Mouse (Mus musculus): ENCODE measurements around the gene Omp. TPM values are rescaled to one million over a fixed set of nuclear protein-coding genes. Genes with fewer than 3 reads are reported as not detected.

The Omp gene
- polyA plus RNA-seq, 1 experiment from 2014 or later: 0.19 TPM

GRCm38 (mm10) chr7:98178560-98179231 lies 33.4 kb upstream of the Omp start:
- ATAC-seq (ENCODE audit: insufficient number of reproducible peaks, insufficient read depth, low FRiP score, low TSS enrichment, low read depth): 0 out of 2 replicates have a peak, but pooled peaks have one; percentile 6
- Histone ChIP-seq H3K4me2 (peak overlapping the region; percentile 81), H3K9me3 (no peaks in the 10 kb centered on the region), H3K4me3 (replicated peaks) (peak overlapping the region; percentile 78), H3K27me3 (peaks cover 11% of the 10 kb centered on the region), H3K36me3 (no peaks in the 10 kb centered on the region), H3K4me1 (replicated peaks) (peaks cover 14% of the 10 kb centered on the region), H3K27ac (no peak overlapping the region), H3K9ac (replicated peaks) (peak overlapping the region; percentile 50)
- WGBS: 83% methylated on average over 5 of the region's 5 CpGs

- H3K9ac ChIP-seq (replicated peaks): peak within 1 kb of the TSS; percentile 62
- peaks cover 18% of the 10 kb centered on the region for H3K4me1 ChIP-seq (replicated peaks)
- peak within 1 kb of the TSS; percentile 78 for H3K4me3 ChIP-seq (replicated peaks)
- 0 out of 2 replicates have a peak within 1 kb of the TSS, but pooled peaks have one; percentile 23 for H3K27ac ChIP-seq
- peak; percentile 76 for ATAC-seq (ENCODE audit: insufficient number of reproducible peaks, insufficient read depth, low FRiP score, low TSS enrichment, low read depth)
- no peaks in the 10 kb centered on the region for H3K9me3 ChIP-seq
- H3K36me3 ChIP-seq: no peaks in the 10 kb centered on the region
- peak within 1 kb of the TSS; percentile 81 for H3K4me2 ChIP-seq
- peaks cover 11% of the 10 kb centered on the region for H3K27me3 ChIP-seq
- WGBS: 1% methylated on average over 39 of the region's 44 CpGs
These were observed 32.7 kb upstream of the Omp start, which contains the start of gene Capn5 for GRCm38 (mm10) chr7:98177929-98178559. Gene Capn5, minus strand, starts transcription at chr7:98178274.

- Histone ChIP-seq H3K4me3 (replicated peaks) (peak overlapping the region; percentile 78), H3K9ac (replicated peaks) (peak overlapping the region; percentile 62), H3K27me3 (peaks cover 11% of the 10 kb centered on the region), H3K36me3 (no peaks in the 10 kb centered on the region), H3K4me1 (replicated peaks) (peaks cover 19% of the 10 kb centered on the region), H3K9me3 (no peaks in the 10 kb centered on the region), H3K4me2 (peak overlapping the region; percentile 81), H3K27ac (0 out of 2 replicates have a peak overlapping the region, but pooled peaks have one; percentile 23)
- peak; percentile 49 for ATAC-seq (ENCODE audit: insufficient number of reproducible peaks, insufficient read depth, low FRiP score, low TSS enrichment, low read depth)
- 5% methylated on average over 9 of the region's 9 CpGs for WGBS
These were observed 32.2 kb upstream of the Omp start for GRCm38 (mm10) chr7:98177566-98177928.

GRCm38 (mm10) chr7:98177071-98177485 lies 31.8 kb upstream of the Omp start:
- peaks cover 19% of the 10 kb centered on the region for H3K4me1 ChIP-seq (replicated peaks)
- no peaks in the 10 kb centered on the region for H3K9me3 ChIP-seq
- peak overlapping the region; percentile 81 for H3K4me2 ChIP-seq
- H3K36me3 ChIP-seq: no peaks in the 10 kb centered on the region
- WGBS: 61% methylated on average over 2 of the region's 2 CpGs
- H3K9ac ChIP-seq (replicated peaks): 0 out of 2 replicates have a peak overlapping the region, but pooled peaks have one; percentile 62
- ATAC-seq (ENCODE audit: insufficient number of reproducible peaks, insufficient read depth, low FRiP score, low TSS enrichment, low read depth): no peak
- peak overlapping the region; percentile 78 for H3K4me3 ChIP-seq (replicated peaks)
- peaks cover 11% of the 10 kb centered on the region for H3K27me3 ChIP-seq
- no peak overlapping the region for H3K27ac ChIP-seq

- Histone ChIP-seq H3K4me2 (0 out of 2 replicates have a peak overlapping the region, but pooled peaks have one; percentile 81), H3K4me1 (replicated peaks) (peaks cover 23% of the 10 kb centered on the region), H3K9ac (replicated peaks) (no peak overlapping the region), H3K27ac (no peak overlapping the region), H3K4me3 (replicated peaks) (0 out of 2 replicates have a peak overlapping the region, but pooled peaks have one; percentile 78), H3K27me3 (peaks cover 11% of the 10 kb centered on the region), H3K36me3 (no peaks in the 10 kb centered on the region), H3K9me3 (no peaks in the 10 kb centered on the region)
- WGBS: 71% methylated on average over 8 of the region's 8 CpGs
- no peak for ATAC-seq (ENCODE audit: insufficient number of reproducible peaks, insufficient read depth, low FRiP score, low TSS enrichment, low read depth)
These were observed 31.2 kb upstream of the Omp start for GRCm38 (mm10) chr7:98176322-98177070.

- no peak overlapping the region for H3K27ac ChIP-seq
These were observed 29.8 kb upstream of the Omp start for GRCm38 (mm10) chr7:98174883-98175755.

GRCm38 (mm10) chr7:98173408-98173807 lies 28.1 kb upstream of the Omp start:
- Histone ChIP-seq H3K36me3 (no peaks in the 10 kb centered on the region), H3K9me3 (no peaks in the 10 kb centered on the region), H3K4me1 (replicated peaks) (peaks cover 29% of the 10 kb centered on the region), H3K4me2 (no peak overlapping the region), H3K27me3 (peaks cover 11% of the 10 kb centered on the region), H3K4me3 (replicated peaks) (no peak overlapping the region), H3K9ac (replicated peaks) (no peak overlapping the region), H3K27ac (no peak overlapping the region)
- ATAC-seq (ENCODE audit: insufficient number of reproducible peaks, insufficient read depth, low FRiP score, low TSS enrichment, low read depth): no peak
- 65% methylated on average over 4 of the region's 4 CpGs for WGBS

More at GRCm38 (mm10) chr7:98174883-98175755, 29.8 kb upstream of the Omp start:
- no peak for ATAC-seq (ENCODE audit: insufficient number of reproducible peaks, insufficient read depth, low FRiP score, low TSS enrichment, low read depth)
- no peak overlapping the region for H3K9ac ChIP-seq (replicated peaks)
- WGBS: 75% methylated on average over 4 of the region's 4 CpGs
- no peak overlapping the region for H3K4me2 ChIP-seq
- peaks cover 11% of the 10 kb centered on the region for H3K27me3 ChIP-seq
- no peaks in the 10 kb centered on the region for H3K9me3 ChIP-seq
- H3K4me1 ChIP-seq (replicated peaks): peaks cover 32% of the 10 kb centered on the region
- H3K36me3 ChIP-seq: no peaks in the 10 kb centered on the region
- no peak overlapping the region for H3K4me3 ChIP-seq (replicated peaks)

GRCm38 (mm10) chr7:98172661-98173060 lies 27.4 kb upstream of the Omp start:
- no peak overlapping the region for H3K9ac ChIP-seq (replicated peaks)
- H3K27ac ChIP-seq: no peak overlapping the region
- no peak overlapping the region for H3K4me2 ChIP-seq
- no peak for ATAC-seq (ENCODE audit: insufficient number of reproducible peaks, insufficient read depth, low FRiP score, low TSS enrichment, low read depth)
- H3K9me3 ChIP-seq: no peaks in the 10 kb centered on the region
- no peak overlapping the region for H3K4me3 ChIP-seq (replicated peaks)
- no peaks in the 10 kb centered on the region for H3K36me3 ChIP-seq
- peaks cover 11% of the 10 kb centered on the region for H3K27me3 ChIP-seq
- 78% methylated on average over 8 of the region's 8 CpGs for WGBS
- peaks cover 26% of the 10 kb centered on the region for H3K4me1 ChIP-seq (replicated peaks)

- Histone ChIP-seq H3K36me3 (no peaks in the 10 kb centered on the region), H3K9me3 (no peaks in the 10 kb centered on the region), H3K27ac (peak overlapping the region; percentile 70), H3K4me3 (replicated peaks) (no peak overlapping the region), H3K27me3 (0 out of 2 replicates have a peak, but pooled peaks cover 2% of the 10 kb centered on the region), H3K4me1 (replicated peaks) (peaks cover 19% of the 10 kb centered on the region), H3K4me2 (no peak overlapping the region), H3K9ac (replicated peaks) (no peak overlapping the region; the same call in 1 of the 2 replicates)
- 26% methylated on average over 6 of the region's 6 CpGs for WGBS
- ATAC-seq (ENCODE audit: insufficient number of reproducible peaks, insufficient read depth, low FRiP score, low TSS enrichment, low read depth): peak; percentile 57; the same call in 1 of the 2 replicates
These were observed 26.1 kb upstream of the Omp start for GRCm38 (mm10) chr7:98171141-98172073.

Measured in limb, embryonic 12.5 days (tissue).